Mouse (Mus musculus): ENCODE results near the gene Atp5d.

The Atp5d gene

GRCm38 (mm10) chr10:80189999-80190398, 51.6 kb downstream of the Atp5d start:
- DNase-seq: no peak

GRCm38 (mm10) chr10:80190491-80191051, 52.1 kb downstream of the Atp5d start:
- no peak for DNase-seq

GRCm38 (mm10) chr10:80193976-80194375, 55.5 kb downstream of the Atp5d start:
- DNase-seq: no peak

- no peak for DNase-seq
Measured at GRCm38 (mm10) chr10:80194441-80194840, 56.0 kb downstream of the Atp5d start.

All from thymus, postnatal 36 days (tissue).